Mouse (Mus musculus): ENCODE measurements around the gene Slc48a1. TPM values are rescaled to one million over a fixed set of nuclear protein-coding genes. Genes with fewer than 3 reads are reported as not detected.

Gene Slc48a1
- polyA plus RNA-seq, 1 experiment from 2014 or later: 42.2 TPM

- peaks cover 78% of the 10 kb centered on the region for H3K4me1 ChIP-seq
- no peaks in the 10 kb centered on the region for H3K9me3 ChIP-seq
- peak overlapping the region; percentile 98 for H3K27ac ChIP-seq
- peak overlapping the region; percentile 92 for H3K4me3 ChIP-seq
- H3K36me3 ChIP-seq: no peaks in the 10 kb centered on the region
- H3K9ac ChIP-seq: peak overlapping the region; percentile 98
- WGBS: 52% methylated on average over 2 of the region's 2 CpGs
- ATAC-seq (ENCODE audit: borderline replicate concordance, extremely low read depth, low FRiP score, low TSS enrichment): no peak
- H3K27me3 ChIP-seq: no peaks in the 10 kb centered on the region
- peak overlapping the region; percentile 86 for H3K4me2 ChIP-seq
These were observed 51.1 kb downstream of the Slc48a1 start for GRCm38 (mm10) chr15:97829432-97829831.

- no peak for ATAC-seq (ENCODE audit: borderline replicate concordance, extremely low read depth, low FRiP score, low TSS enrichment)
- H3K36me3 ChIP-seq: no peaks in the 10 kb centered on the region
- WGBS: 13% methylated on average over 12 of the region's 12 CpGs
These were observed 52.0 kb downstream of the Slc48a1 start for GRCm38 (mm10) chr15:97830253-97830787.

GRCm38 (mm10) chr15:97830788-97831241, 52.5 kb downstream of the Slc48a1 start:
- H3K4me2 ChIP-seq: peak overlapping the region; percentile 86
- H3K4me3 ChIP-seq: peak overlapping the region; percentile 92
- H3K36me3 ChIP-seq: no peaks in the 10 kb centered on the region
- peak; percentile 19 for ATAC-seq (ENCODE audit: borderline replicate concordance, extremely low read depth, low FRiP score, low TSS enrichment)
- peak overlapping the region; percentile 98 for H3K9ac ChIP-seq
- peak overlapping the region; percentile 98 for H3K27ac ChIP-seq
- WGBS: 0% methylated on average over 31 of the region's 39 CpGs
- peaks cover 64% of the 10 kb centered on the region for H3K4me1 ChIP-seq
- H3K27me3 ChIP-seq: no peaks in the 10 kb centered on the region
- no peaks in the 10 kb centered on the region for H3K9me3 ChIP-seq

More at GRCm38 (mm10) chr15:97830253-97830787, 52.0 kb downstream of the Slc48a1 start:
- H3K27ac ChIP-seq: peak overlapping the region; percentile 98
- peak overlapping the region; percentile 92 for H3K4me3 ChIP-seq
- H3K9me3 ChIP-seq: no peaks in the 10 kb centered on the region
- peak overlapping the region; percentile 86 for H3K4me2 ChIP-seq
- H3K9ac ChIP-seq: peak overlapping the region; percentile 98
- peaks cover 69% of the 10 kb centered on the region for H3K4me1 ChIP-seq
- no peaks in the 10 kb centered on the region for H3K27me3 ChIP-seq

- Histone ChIP-seq H3K4me1 (peaks cover 63% of the 10 kb centered on the region), H3K9me3 (no peaks in the 10 kb centered on the region), H3K9ac (peak overlapping the region; percentile 98), H3K4me2 (peak overlapping the region; percentile 86), H3K36me3 (no peaks in the 10 kb centered on the region), H3K27me3 (no peaks in the 10 kb centered on the region), H3K4me3 (peak overlapping the region; percentile 92), H3K27ac (peak overlapping the region; percentile 98)
- ATAC-seq (ENCODE audit: borderline replicate concordance, extremely low read depth, low FRiP score, low TSS enrichment): peak; percentile 90
- under 1% methylated on average over 53 of the region's 84 CpGs for WGBS
These were observed 53.1 kb downstream of the Slc48a1 start for GRCm38 (mm10) chr15:97831242-97831986.

- Histone ChIP-seq H3K27me3 (no peaks in the 10 kb centered on the region), H3K36me3 (no peaks in the 10 kb centered on the region), H3K4me2 (peak overlapping the region; percentile 86), H3K27ac (peak overlapping the region; percentile 98), H3K4me3 (peak overlapping the region; percentile 92), H3K9ac (peak overlapping the region; percentile 98), H3K4me1 (peaks cover 63% of the 10 kb centered on the region), H3K9me3 (no peaks in the 10 kb centered on the region)
- 6% methylated on average over 9 of the region's 10 CpGs for WGBS
- ATAC-seq (ENCODE audit: borderline replicate concordance, extremely low read depth, low FRiP score, low TSS enrichment): no peak
These were observed 53.8 kb downstream of the Slc48a1 start for GRCm38 (mm10) chr15:97831987-97832640.

GRCm38 (mm10) chr15:97832764-97833479, 54.6 kb downstream of the Slc48a1 start:
- H3K4me2 ChIP-seq: peak overlapping the region; percentile 86
- H3K36me3 ChIP-seq: no peaks in the 10 kb centered on the region
- no peaks in the 10 kb centered on the region for H3K9me3 ChIP-seq
- no peak overlapping the region for H3K9ac ChIP-seq
- WGBS: 66% methylated on average over 9 of the region's 9 CpGs
- peaks cover 65% of the 10 kb centered on the region for H3K4me1 ChIP-seq
- peak overlapping the region; percentile 98 for H3K27ac ChIP-seq
- ATAC-seq (ENCODE audit: borderline replicate concordance, extremely low read depth, low FRiP score, low TSS enrichment): no peak
- H3K4me3 ChIP-seq: no peak overlapping the region
- no peaks in the 10 kb centered on the region for H3K27me3 ChIP-seq

- WGBS: 50% methylated on average over 17 of the region's 17 CpGs
- Histone ChIP-seq H3K4me2 (no peak overlapping the region), H3K27ac (peak overlapping the region; percentile 85; the same call in 1 of the 2 replicates), H3K4me3 (no peak overlapping the region), H3K27me3 (no peaks in the 10 kb centered on the region), H3K9me3 (no peaks in the 10 kb centered on the region), H3K9ac (no peak overlapping the region), H3K36me3 (no peaks in the 10 kb centered on the region), H3K4me1 (peaks cover 67% of the 10 kb centered on the region)
- ATAC-seq (ENCODE audit: borderline replicate concordance, extremely low read depth, low FRiP score, low TSS enrichment): no peak
These were observed 58.0 kb downstream of the Slc48a1 start for GRCm38 (mm10) chr15:97836153-97836893.

- Histone ChIP-seq H3K27me3 (no peaks in the 10 kb centered on the region), H3K9me3 (no peaks in the 10 kb centered on the region), H3K4me2 (no peak overlapping the region), H3K27ac (peak overlapping the region; percentile 85), H3K36me3 (no peaks in the 10 kb centered on the region), H3K9ac (no peak overlapping the region), H3K4me3 (no peak overlapping the region), H3K4me1 (peaks cover 66% of the 10 kb centered on the region)
- no peak for ATAC-seq (ENCODE audit: borderline replicate concordance, extremely low read depth, low FRiP score, low TSS enrichment)
- 35% methylated on average over 8 of the region's 8 CpGs for WGBS
These were observed 58.6 kb downstream of the Slc48a1 start for GRCm38 (mm10) chr15:97836894-97837247.

- peak; percentile 60; the same call in 1 of the 2 replicates for ATAC-seq (ENCODE audit: borderline replicate concordance, extremely low read depth, low FRiP score, low TSS enrichment)
- Histone ChIP-seq H3K36me3 (no peaks in the 10 kb centered on the region), H3K9ac (0 out of 2 replicates have a peak overlapping the region, but pooled peaks have one; percentile 1), H3K4me1 (peaks cover 59% of the 10 kb centered on the region), H3K27ac (peak overlapping the region; percentile 85), H3K4me2 (peak overlapping the region; percentile 13; the same call in 1 of the 2 replicates), H3K27me3 (no peaks in the 10 kb centered on the region), H3K9me3 (no peaks in the 10 kb centered on the region), H3K4me3 (no peak overlapping the region)
- WGBS: 6% methylated on average over 8 of the region's 8 CpGs
These were observed 59.3 kb downstream of the Slc48a1 start for GRCm38 (mm10) chr15:97837491-97838061.

GRCm38 (mm10) chr15:97838395-97838794, 60.1 kb downstream of the Slc48a1 start:
- H3K4me3 ChIP-seq: no peak overlapping the region
- peak overlapping the region; percentile 85 for H3K27ac ChIP-seq
- ATAC-seq (ENCODE audit: borderline replicate concordance, extremely low read depth, low FRiP score, low TSS enrichment): no peak
- no peaks in the 10 kb centered on the region for H3K27me3 ChIP-seq
- peaks cover 51% of the 10 kb centered on the region for H3K4me1 ChIP-seq
- no peaks in the 10 kb centered on the region for H3K36me3 ChIP-seq
- H3K9me3 ChIP-seq: no peaks in the 10 kb centered on the region
- WGBS: 88% methylated on average over 4 of the region's 4 CpGs
- no peak overlapping the region for H3K4me2 ChIP-seq
- H3K9ac ChIP-seq: no peak overlapping the region

- Histone ChIP-seq H3K27me3 (no peaks in the 10 kb centered on the region), H3K27ac (peak overlapping the region; percentile 85), H3K9me3 (no peaks in the 10 kb centered on the region), H3K36me3 (no peaks in the 10 kb centered on the region), H3K4me3 (no peak overlapping the region), H3K9ac (no peak overlapping the region), H3K4me2 (no peak overlapping the region), H3K4me1 (peaks cover 48% of the 10 kb centered on the region)
- 96% methylated on average over 2 of the region's 2 CpGs for WGBS
- no peak for ATAC-seq (ENCODE audit: borderline replicate concordance, extremely low read depth, low FRiP score, low TSS enrichment)
These were observed 60.7 kb downstream of the Slc48a1 start for GRCm38 (mm10) chr15:97839012-97839411.
